Mouse (Mus musculus): ENCODE data around the gene Dock2.

DNA sequence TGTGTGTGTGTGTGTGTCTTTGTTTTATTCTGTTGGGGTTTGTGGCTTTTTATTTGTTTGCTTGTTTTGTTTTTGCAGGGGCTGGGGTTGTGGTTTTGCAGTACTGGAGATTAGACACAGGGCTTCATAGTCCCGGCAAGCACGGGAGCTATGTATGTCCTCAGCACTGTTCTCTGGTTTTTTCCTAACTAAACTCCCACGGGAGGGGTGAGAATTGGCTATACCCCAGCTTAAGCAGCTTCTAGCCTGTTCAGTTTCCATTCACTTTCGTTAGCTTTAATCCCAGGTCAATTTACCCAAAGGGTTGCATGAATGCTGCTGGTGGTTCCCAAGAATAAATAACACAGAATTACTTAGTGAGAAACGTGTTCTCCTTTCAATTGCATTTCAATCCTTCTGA, 376.8 kb downstream of the Dock2 start:
- TF ChIP-seq CTCF (IDR thresholded peaks at IDR 0.05; ENCODE audit: borderline replicate concordance, control insufficient read depth, extremely low read depth, insufficient read depth, low read length, poor library complexity) (no peak), POLR2A (IDR thresholded peaks at IDR 0.05; ENCODE audit: control insufficient read depth, extremely low read depth, insufficient read depth, low read length, poor library complexity) (no peak)
